Mouse (Mus musculus) heart, postnatal 25 days (tissue): ENCODE results near the gene Drc1. TPM values are rescaled to one million over a fixed set of nuclear protein-coding genes. Genes with fewer than 3 reads are reported as not detected.

Experiments used
- DNase-seq: peaks from one replicate; pipeline ENCODE4 v3.0.0; 2022; ENCODE audit warnings: low spot score
- intact Hi-C: fragments of 180-260 bp; cut with DNase I; formaldehyde crosslinking; loops from one replicate; pipeline ENCODE4 v1.15.1; 2025
- total RNA-seq, 2 experiments: library from RNA; stranded (reverse); gene quantifications; 2 replicates each; pipeline ENCODE4 v1.2.3; 2021

Drc1 gene
- total RNA-seq, 2 experiments from 2014 or later, result not detected

DNA sequence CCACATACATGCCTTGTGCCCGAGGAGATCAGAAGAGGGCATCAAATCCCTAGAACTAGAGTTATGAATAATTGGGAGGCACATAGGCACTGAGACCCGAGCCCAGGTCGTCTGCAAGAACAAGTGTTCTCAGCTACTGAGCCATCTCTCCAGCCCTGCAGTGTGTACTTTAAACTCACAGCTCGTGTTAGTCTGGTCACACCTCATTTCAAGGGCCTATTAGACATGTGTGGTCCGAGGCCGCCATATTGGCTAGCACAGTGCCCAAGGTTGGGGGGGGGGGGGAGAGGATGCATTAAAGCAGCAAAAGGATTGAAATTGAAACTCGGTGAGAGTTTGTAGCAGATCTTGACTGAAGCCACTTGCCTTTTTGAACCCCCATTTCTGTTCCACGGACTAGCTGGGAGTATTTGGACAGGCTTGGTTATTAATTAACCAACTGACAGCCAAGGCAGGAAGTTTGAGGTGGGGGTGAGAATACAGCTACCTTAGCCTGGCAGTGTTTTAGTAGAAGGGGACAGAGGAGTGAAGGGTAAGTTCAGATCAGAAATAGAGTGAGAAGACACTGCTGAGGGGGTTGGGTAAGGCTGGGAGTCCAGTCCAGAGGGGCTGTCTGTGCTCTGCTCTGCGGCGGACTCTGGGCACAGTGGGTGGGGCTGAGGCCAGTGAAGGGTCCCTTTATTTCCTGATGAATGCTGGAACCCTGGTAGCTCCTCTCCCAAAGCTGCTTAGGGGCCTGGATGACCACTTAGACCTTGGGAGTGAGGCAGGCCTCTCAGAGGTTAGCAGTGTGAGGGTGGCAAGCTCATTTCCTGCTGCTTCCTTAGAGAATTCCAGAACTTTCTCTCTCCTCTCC, 5.0 kb downstream of the Drc1 start:
- no peak for DNase-seq
- intact Hi-C loops, result no loop called here

DNA sequence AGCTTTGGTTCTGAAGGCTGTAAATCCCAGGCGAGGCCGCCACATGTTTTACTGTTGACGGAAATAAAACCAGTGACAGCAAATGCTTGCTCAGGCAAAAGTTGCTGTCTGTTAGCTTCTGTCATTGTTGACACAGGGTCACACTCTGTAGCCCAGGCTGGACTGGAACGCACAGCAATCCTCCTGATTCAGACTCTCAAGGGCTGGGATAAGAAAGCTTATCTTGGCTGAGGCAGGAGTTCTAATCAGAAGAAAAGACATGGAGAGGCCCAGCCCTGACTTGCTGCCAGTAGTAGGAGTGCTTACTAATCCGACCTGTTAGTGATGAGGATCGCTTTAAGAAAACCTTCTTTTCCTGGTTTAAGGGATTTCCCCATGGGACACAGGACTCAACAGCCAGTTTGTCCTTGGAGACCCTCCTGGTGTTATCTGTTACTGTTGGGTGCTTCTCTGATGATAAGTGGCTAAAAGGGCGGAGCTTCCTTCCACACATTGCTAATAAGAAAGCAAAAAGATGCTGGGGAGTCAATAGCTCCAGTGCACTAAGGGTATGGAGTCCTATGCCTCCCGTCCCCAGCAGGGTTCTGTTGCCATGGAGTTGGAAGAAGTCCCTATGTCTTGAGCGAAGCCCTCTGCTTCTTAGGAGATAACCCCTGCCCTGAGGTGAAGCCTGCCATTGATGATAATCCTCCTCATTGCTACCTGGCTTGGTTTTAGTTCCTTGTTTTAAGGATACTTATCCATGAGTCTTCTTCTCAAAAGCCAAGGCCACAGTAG, 6.1 kb downstream of the Drc1 start:
- DNase-seq, result no peak
- intact Hi-C loops, result no loop called here

- intact Hi-C loops, result no loop called here
- DNase-seq, result no peak
Measured at GRCm38 (mm10) chr5:30340815-30341214, 59.6 kb downstream of the Drc1 start.

GRCm38 (mm10) chr5:30341601-30342365, 60.6 kb downstream of the Drc1 start:
- intact Hi-C loops, result no loop called here
- DNase-seq, result no peak

- DNase-seq, result no peak
- intact Hi-C loops, result no loop called here
Measured at GRCm38 (mm10) chr5:30342601-30343015, 61.4 kb downstream of the Drc1 start.

DNA sequence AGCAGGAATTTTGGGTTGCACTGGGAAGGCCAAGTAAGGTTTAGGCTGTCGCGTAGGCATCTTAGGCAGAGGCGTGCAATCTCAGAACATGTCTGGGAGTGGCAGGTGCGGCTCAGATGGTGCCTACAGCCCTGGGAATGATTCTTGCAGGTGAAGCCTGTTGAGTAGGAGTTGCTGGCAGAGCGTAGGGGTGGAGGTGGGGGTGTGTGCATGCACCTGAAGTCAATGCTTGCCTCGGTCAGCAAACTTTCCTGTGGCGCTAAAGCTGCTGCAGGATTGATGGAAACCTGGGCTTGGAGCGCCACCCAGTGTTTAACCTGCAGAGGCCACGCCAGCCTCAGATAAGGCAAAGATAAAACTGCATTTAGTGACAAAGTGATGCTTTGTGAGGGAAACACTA, 61.9 kb downstream of the Drc1 start:
- DNase-seq, result no peak
- intact Hi-C loops, result no loop called here

DNA sequence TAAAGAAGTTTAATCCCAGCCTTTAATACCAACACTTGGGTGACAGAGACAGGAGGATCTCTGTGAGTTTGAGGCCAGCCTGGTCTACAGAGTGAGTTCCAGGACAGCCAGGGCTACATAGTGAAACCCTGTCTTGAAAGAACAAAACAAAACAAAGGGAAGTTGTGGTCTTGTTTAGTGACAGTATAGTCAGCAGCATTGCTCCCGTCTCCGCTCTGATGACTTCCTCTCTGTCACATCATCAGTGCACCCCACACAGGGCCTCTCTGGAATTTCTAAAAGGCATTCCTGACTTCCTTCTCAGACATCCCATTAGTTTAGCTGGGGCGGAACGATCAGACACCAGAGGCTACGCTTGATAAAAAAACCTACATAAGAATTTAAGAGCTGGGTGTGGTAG, 62.7 kb downstream of the Drc1 start:
- intact Hi-C loops, result no loop called here
- no peak for DNase-seq

DNA sequence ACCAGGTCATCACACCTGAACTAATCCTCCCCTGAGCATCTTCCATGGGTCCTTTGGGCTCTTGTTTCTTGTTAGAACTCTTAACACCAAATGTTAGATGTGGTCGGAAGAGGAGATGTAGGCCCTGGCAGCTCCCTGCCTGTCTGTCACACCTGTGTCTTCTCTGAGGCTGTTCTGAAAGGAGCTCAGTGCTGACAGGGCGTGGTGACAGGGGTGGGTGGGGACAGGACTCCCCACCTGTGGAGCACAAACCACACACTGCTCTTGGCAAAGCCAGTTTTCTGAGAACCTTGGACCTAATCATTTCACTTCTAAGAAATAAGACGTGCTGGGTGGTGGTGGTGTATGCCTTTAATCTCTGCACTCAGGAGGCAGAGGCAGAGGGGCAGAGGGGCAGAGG, 72.4 kb downstream of the Drc1 start:
- intact Hi-C loops, result no loop called here
- no peak for DNase-seq

DNA sequence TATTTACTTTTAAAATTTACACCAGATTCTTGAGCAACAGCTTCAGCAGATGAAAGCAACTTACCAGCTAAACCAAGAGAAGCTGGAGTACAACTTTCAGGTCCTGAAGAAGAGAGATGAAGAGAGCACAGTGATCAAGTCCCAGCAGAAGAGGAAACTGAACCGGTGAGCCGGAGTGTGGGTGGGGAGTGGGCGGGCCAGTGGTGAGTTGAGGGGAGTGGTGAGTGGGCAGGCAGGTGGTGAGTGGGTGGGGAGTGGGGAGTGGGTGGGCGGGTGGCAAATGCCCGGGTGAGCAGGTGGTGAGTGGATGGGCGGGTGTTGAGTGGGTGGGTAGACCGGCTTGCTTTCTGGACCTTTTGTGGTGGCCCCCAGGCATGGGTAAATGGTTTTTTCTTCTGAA, 73.9 kb downstream of the Drc1 start:
- intact Hi-C loops, result no loop called here
- no peak for DNase-seq

DNA sequence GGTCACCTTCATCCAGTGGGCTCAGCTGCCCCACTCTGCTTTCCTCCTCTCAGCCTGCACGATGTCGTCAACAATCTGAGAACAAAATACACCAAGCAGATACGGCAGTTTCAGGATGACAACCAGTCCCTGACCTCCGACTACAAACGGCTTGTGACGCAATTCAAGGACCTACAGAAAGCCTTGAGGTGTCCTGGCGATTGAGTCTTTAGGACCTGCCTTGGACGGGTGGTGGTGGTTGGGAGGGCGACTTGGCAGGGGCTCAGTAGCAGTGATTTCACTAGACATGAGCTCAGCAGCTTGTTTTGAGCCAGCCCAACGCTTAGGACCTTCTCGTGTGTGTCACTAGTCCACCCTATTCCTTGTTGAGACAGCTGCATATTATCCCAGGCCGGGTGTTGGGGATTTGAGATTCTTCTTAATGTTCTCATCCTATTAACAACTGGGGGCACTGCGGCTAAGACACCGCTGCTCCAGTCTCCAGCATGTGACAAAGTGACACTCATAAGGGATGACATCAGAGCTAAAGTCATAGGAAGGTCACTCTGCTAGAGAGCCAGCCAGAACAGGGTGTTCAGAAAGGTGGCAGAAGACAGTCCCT, 74.5 kb downstream of the Drc1 start:
- no peak for DNase-seq
- intact Hi-C loops, result no loop called here

DNA sequence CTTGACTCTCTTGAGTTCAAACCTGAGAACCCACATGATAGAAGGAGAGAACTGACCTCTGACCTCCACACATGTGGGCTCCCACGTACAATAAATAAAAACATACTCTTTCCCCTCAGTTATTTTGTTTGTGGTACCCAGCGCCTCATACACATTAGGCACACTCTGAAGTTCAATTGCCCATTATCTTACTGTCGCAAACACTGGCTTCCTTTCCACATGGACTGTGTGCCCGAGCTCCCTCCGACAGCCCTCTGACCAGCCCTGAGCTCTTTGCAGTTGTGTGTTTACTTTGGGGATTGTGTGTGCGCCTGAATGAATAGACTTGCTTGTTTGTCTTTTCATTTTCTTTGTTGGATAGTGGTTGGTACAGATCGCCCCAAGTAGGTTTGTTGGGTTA, 75.5 kb downstream of the Drc1 start:
- intact Hi-C loops, result no loop called here
- no peak for DNase-seq

- no peak for DNase-seq
- intact Hi-C loops, result no loop called here
Measured at GRCm38 (mm10) chr5:30358436-30359099, 77.4 kb downstream of the Drc1 start.

DNA sequence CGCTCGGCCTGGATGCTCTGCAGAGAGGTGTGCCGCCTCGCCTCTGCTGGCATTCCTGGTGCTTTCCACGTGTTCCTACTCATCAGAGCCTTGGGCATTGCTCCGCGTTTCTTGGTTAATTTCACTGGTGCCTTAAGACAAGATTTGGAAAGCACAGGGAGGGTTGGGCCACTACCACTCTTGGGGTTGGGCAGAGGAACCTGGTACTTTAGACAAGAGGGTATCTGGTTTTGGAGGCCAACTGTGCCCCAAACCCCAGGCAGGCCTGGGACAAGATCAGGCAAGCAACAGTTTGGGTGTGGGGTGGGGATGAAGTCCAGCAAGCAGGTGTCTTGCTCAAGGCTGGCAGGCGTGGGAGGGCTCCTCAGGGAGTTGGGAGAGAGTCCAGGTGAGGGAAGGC, 86.2 kb downstream of the Drc1 start:
- no peak for DNase-seq
- intact Hi-C loops, result no loop called here

- peak; percentile 39 for DNase-seq
- intact Hi-C loops, result no loop called here
Measured at GRCm38 (mm10) chr5:30369426-30369825, 88.2 kb downstream of the Drc1 start.

DNA sequence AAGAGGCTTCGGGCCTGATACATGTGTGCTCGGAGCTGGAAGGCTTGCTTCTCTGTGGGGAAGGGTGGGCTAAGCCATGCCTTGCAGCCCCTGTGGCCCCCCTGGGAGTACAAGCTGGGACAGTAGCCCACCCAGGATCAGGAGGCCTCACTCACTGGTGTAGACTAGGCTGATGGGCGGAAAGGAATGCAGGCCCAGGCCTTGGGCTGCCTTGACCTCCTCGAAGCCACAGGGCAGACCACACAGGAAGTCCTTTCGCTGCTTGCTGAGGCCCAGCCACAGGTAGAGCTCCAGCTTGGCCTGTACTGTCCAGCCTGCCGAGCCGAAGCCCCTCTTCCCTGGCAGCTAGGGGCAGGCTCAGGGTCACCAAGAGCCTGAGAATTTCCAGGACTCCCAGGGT, 101.7 kb downstream of the Drc1 start:
- DNase-seq, result no peak
- intact Hi-C loops, result no loop called here

DNA sequence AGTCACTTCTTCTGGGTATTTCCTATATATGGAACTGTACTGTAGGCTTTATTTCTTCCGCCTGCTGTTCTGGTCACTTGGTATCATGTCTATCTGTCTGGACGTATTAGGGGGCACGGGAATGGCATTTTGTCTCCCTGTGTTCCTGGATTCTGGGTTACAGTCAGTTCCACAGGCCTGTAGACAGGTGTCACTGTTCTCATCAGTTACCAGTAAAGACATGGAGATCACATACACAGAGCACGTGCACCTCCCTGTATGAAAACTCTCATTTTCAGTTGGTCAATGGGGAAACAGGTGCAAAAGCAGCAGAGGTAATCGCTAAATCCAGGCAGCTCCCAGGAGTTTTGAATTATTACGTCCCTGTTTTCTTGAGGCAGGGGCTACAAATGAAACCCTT, 106.5 kb downstream of the Drc1 start:
- intact Hi-C loops, result no loop called here
- DNase-seq, result no peak

GRCm38 (mm10) chr5:30389836-30390235, 108.6 kb downstream of the Drc1 start:
- no peak for DNase-seq
- intact Hi-C loops, result loop anchor here (10.0 kb wide), 1 partner anchor 245 kb away; no protein-coding TSS in a partner anchor

GRCm38 (mm10) chr5:30391473-30391872, 110.3 kb downstream of the Drc1 start:
- intact Hi-C loops, result loop anchor here (10.0 kb wide), 1 partner anchor 243 kb away; no protein-coding TSS in a partner anchor
- no peak for DNase-seq

- no peak for DNase-seq
- intact Hi-C loops, result no loop called here
Measured at GRCm38 (mm10) chr5:30400521-30400920, 119.3 kb downstream of the Drc1 start.

DNA sequence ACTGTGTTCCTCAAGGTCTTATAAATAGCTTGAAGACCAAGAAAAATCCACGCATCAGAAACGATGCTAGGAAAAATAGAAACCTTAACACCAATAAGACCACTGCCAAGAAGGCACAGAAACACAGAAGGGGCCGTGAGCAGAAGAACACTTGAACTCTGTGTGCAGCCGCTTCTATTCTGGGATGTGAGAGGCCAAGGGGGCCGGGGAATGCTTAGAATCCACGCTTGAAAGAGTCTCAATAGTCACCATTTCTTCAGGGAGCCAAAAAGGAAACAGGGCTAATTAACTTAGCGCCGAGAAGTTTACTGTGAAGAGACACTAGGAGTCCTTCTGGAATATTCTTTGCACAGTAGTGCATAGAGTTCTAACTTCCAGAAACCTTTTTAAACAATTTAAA, 120.0 kb downstream of the Drc1 start:
- no peak for DNase-seq
- intact Hi-C loops, result no loop called here
